Mouse (Mus musculus): Measurements from ENCODE around the gene Gps2. TPM values are rescaled to one million over a fixed set of nuclear protein-coding genes. Genes with fewer than 3 reads are reported as not detected.

Gps2 gene
- total and polyA plus RNA-seq, 2 experiments from 2014 or later = 44.4 to 64.9 TPM

- Histone ChIP-seq H3K27ac (ENCODE audit: low read depth, low read length) (no peak overlapping the region), H3K9ac (no peak overlapping the region), H3K4me3 (ENCODE audit: low read depth, low read length) (no peak overlapping the region), H3K4me2 (ENCODE audit: low read depth) (no peak overlapping the region), H3K4me1 (ENCODE audit: insufficient read depth) (peaks cover 9% of the 10 kb centered on the region; the same call in 1 of the 2 replicates), H3K27me3 (ENCODE audit: insufficient read depth, low read length) (no peaks in the 10 kb centered on the region; the same call in 1 of the 2 replicates), H3K9me3 (ENCODE audit: low read length) (no peaks in the 10 kb centered on the region), H3K36me3 (ENCODE audit: insufficient read depth) (no peaks in the 10 kb centered on the region)
- 87% methylated on average over 8 of the region's 8 CpGs for WGBS
- ATAC-seq (no peak), DNase-seq (no peak)
- no peak for TF ChIP-seq CTCF (IDR thresholded peaks at IDR 0.05; ENCODE audit: low read depth)
Measured at GRCm38 (mm10) chr11:69884663-69885062, 29.0 kb upstream of the Gps2 start.

GRCm38 (mm10) chr11:69886907-69887635, 26.6 kb upstream of the Gps2 start:
- Histone ChIP-seq H3K4me1 (ENCODE audit: insufficient read depth) (no peaks in the 10 kb centered on the region), H3K9me3 (ENCODE audit: low read length) (no peaks in the 10 kb centered on the region), H3K36me3 (ENCODE audit: insufficient read depth) (no peaks in the 10 kb centered on the region), H3K9ac (no peak overlapping the region), H3K27ac (ENCODE audit: low read depth, low read length) (no peak overlapping the region), H3K4me3 (ENCODE audit: low read depth, low read length) (no peak overlapping the region), H3K4me2 (ENCODE audit: low read depth) (no peak overlapping the region), H3K27me3 (ENCODE audit: insufficient read depth, low read length) (no peaks in the 10 kb centered on the region)
- TF ChIP-seq CTCF (IDR thresholded peaks at IDR 0.05; ENCODE audit: low read depth) = no peak
- ATAC-seq = no peak
- DNase-seq = no peak
- 69% methylated on average over 8 of the region's 8 CpGs for WGBS

- Histone ChIP-seq H3K9me3 (ENCODE audit: low read length) (no peaks in the 10 kb centered on the region), H3K4me2 (ENCODE audit: low read depth) (no peak overlapping the region), H3K36me3 (ENCODE audit: insufficient read depth) (no peaks in the 10 kb centered on the region), H3K4me3 (ENCODE audit: low read depth, low read length) (no peak overlapping the region), H3K9ac (no peak overlapping the region), H3K27ac (ENCODE audit: low read depth, low read length) (no peak overlapping the region), H3K27me3 (ENCODE audit: insufficient read depth, low read length) (no peaks in the 10 kb centered on the region), H3K4me1 (ENCODE audit: insufficient read depth) (no peaks in the 10 kb centered on the region)
- no peak for ATAC-seq
- TF ChIP-seq CTCF (IDR thresholded peaks at IDR 0.05; ENCODE audit: low read depth) = no peak
- 53% methylated on average over 4 of the region's 4 CpGs for whole genome bisulfite sequencing
- no peak for DNase-seq
Measured at GRCm38 (mm10) chr11:69891482-69891881, 22.2 kb upstream of the Gps2 start.

- ATAC-seq = no peak
- 84% methylated on average over 5 of the region's 5 CpGs for WGBS
- no peak for TF ChIP-seq CTCF (IDR thresholded peaks at IDR 0.05; ENCODE audit: low read depth)
- Histone ChIP-seq H3K4me2 (ENCODE audit: low read depth) (no peak overlapping the region), H3K9me3 (ENCODE audit: low read length) (no peaks in the 10 kb centered on the region), H3K27ac (ENCODE audit: low read depth, low read length) (no peak overlapping the region), H3K4me3 (ENCODE audit: low read depth, low read length) (no peak overlapping the region), H3K4me1 (ENCODE audit: insufficient read depth) (peaks cover 8% of the 10 kb centered on the region), H3K36me3 (ENCODE audit: insufficient read depth) (no peaks in the 10 kb centered on the region), H3K9ac (no peak overlapping the region), H3K27me3 (ENCODE audit: insufficient read depth, low read length) (no peaks in the 10 kb centered on the region)
- DNase-seq = no peak
Measured at GRCm38 (mm10) chr11:69894671-69895070, 19.0 kb upstream of the Gps2 start.

- Histone ChIP-seq H3K4me1 (ENCODE audit: insufficient read depth) (peaks cover 10% of the 10 kb centered on the region), H3K9ac (no peak within 1 kb of the TSS), H3K4me2 (ENCODE audit: low read depth) (no peak within 1 kb of the TSS), H3K9me3 (ENCODE audit: low read length) (no peaks in the 10 kb centered on the region), H3K4me3 (ENCODE audit: low read depth, low read length) (no peak within 1 kb of the TSS), H3K27me3 (ENCODE audit: insufficient read depth, low read length) (no peaks in the 10 kb centered on the region), H3K27ac (ENCODE audit: low read depth, low read length) (no peak within 1 kb of the TSS), H3K36me3 (ENCODE audit: insufficient read depth) (no peaks in the 10 kb centered on the region)
- WGBS = 87% methylated on average over 4 of the region's 4 CpGs
- no peak for TF ChIP-seq CTCF (IDR thresholded peaks at IDR 0.05; ENCODE audit: low read depth)
- no peak for ATAC-seq
- no peak for DNase-seq
Measured at GRCm38 (mm10) chr11:69895291-69895690, 18.4 kb upstream of the Gps2 start, which contains the start of gene Acap1. Gene Acap1 (minus strand): TSS chr11:69895539.

GRCm38 (mm10) chr11:69899870-69900269, 13.8 kb upstream of the Gps2 start:
- TF ChIP-seq CTCF (IDR thresholded peaks at IDR 0.05; ENCODE audit: low read depth) = no peak
- Histone ChIP-seq H3K36me3 (ENCODE audit: insufficient read depth) (peaks cover 16% of the 10 kb centered on the region), H3K27ac (ENCODE audit: low read depth, low read length) (no peak overlapping the region; the same call in 1 of the 2 replicates), H3K9ac (peak overlapping the region; percentile 74), H3K4me3 (ENCODE audit: low read depth, low read length) (peak overlapping the region; percentile 82), H3K27me3 (ENCODE audit: insufficient read depth, low read length) (no peaks in the 10 kb centered on the region), H3K4me2 (ENCODE audit: low read depth) (peak overlapping the region; percentile 89), H3K9me3 (ENCODE audit: low read length) (no peaks in the 10 kb centered on the region), H3K4me1 (ENCODE audit: insufficient read depth) (peaks cover 14% of the 10 kb centered on the region)
- ATAC-seq (no peak), DNase-seq (peak; percentile 26)
- 7% methylated on average over 4 of the region's 4 CpGs for WGBS

All from forebrain, postnatal 0 days (tissue).